Mouse (Mus musculus) cerebellum, adult 2 months (tissue): ENCODE measurements around the gene Tbc1d15. TPM values are rescaled to one million over a fixed set of nuclear protein-coding genes. Genes with fewer than 3 reads are reported as not detected.
"Not testable (repeated sequence)": the region's sequence is repeated elsewhere in the genome, so short reads cannot be mapped to it uniquely, and the experiment has no call there.

Experiments
- DNase-seq, 2 experiments: peaks; one replicate each; pipeline ENCODE4 v3.0.0; 2021
- H3K27ac ChIP-seq: fragments of 200-500 bp; 2 replicates; pipeline ENCODE4 v1.5.1; 2012; ENCODE audit warnings: low read length, control low read depth, inconsistent platforms; ENCODE audit not compliant: insufficient read depth
- H3K27me3 ChIP-seq: fragments of 200-500 bp; 2 replicates; pipeline ENCODE4 v1.6.1; 2012; ENCODE audit warnings: inconsistent platforms, mild to moderate bottlenecking, low read length, moderate library complexity; ENCODE audit not compliant: control insufficient read depth, insufficient read depth
- H3K4me1 ChIP-seq: fragments of 200-500 bp; 2 replicates; pipeline ENCODE4 v1.6.1; 2011; ENCODE audit warnings: low read length; ENCODE audit not compliant: control insufficient read depth, insufficient read depth
- H3K4me3 ChIP-seq: fragments of 200-500 bp; replicated peaks from 2 replicates; pipeline ENCODE3; 2011; ENCODE audit warnings: mild to moderate bottlenecking, low read depth, low read length, control low read depth; ENCODE audit not compliant: insufficient read depth
- CTCF ChIP-seq: fragments of 200-500 bp; IDR thresholded peaks from 2 replicates; pipeline ENCODE4 v1.5.1; 2011; ENCODE audit warnings: low read depth, mild to moderate bottlenecking, control low read depth, low read length, moderate library complexity, borderline replicate concordance; ENCODE audit not compliant: insufficient read depth
- POLR2A ChIP-seq: fragments of 200-500 bp; IDR thresholded peaks from 2 replicates; pipeline ENCODE4 v1.6.1; 2011; ENCODE audit warnings: low read length, control low read depth, borderline replicate concordance; ENCODE audit not compliant: insufficient read depth
- WGBS: fragments of 180-500 bp; shearing (Covaris S2); methylation state at CpG from one replicate; pipeline ENCODE4 v1.1.7; 2018; 5-methylcytosine and 5-hydroxymethylcytosine counted together
- polyA plus RNA-seq: library from polyadenylated mRNA; depleted of rRNA; stranded (reverse); fragments of >200 nt; gene quantifications from 2 replicates; pipeline ENCODE4 v1.2.3, GENCODE M21; 2012

Gene Tbc1d15
- polyA plus RNA-seq, 1 experiment: 40.8 TPM

GRCm38 (mm10) chr10:115205825-115206224 is 45.4 kb downstream of the Tbc1d15 start:
- no peak for DNase-seq
- 94% methylated on average over 3 of the region's 3 CpGs for WGBS
- Histone ChIP-seq H3K27me3 (no peaks in the 10 kb centered on the region), H3K4me3 (no peak overlapping the region), H3K27ac (no peak overlapping the region), H3K4me1 (no peaks in the 10 kb centered on the region)
- TF ChIP-seq POLR2A: no peak
- no peak for TF ChIP-seq CTCF

GRCm38 (mm10) chr10:115205284-115205683 is 46.0 kb downstream of the Tbc1d15 start:
- H3K27me3 ChIP-seq: no peaks in the 10 kb centered on the region
- no peak overlapping the region for H3K4me3 ChIP-seq
- no peak for TF ChIP-seq CTCF
- no peak for TF ChIP-seq POLR2A
- H3K27ac ChIP-seq: no peak overlapping the region
- DNase-seq: no peak
- 100% methylated on average over 1 of the region's 1 CpGs for WGBS
- no peaks in the 10 kb centered on the region for H3K4me1 ChIP-seq

- no peaks in the 10 kb centered on the region; the same call in 1 of the 2 replicates for H3K4me1 ChIP-seq
- 16% methylated on average over 7 of the region's 7 CpGs for WGBS
Measured at GRCm38 (mm10) chr10:115191214-115191613, 60.1 kb downstream of the Tbc1d15 start.

GRCm38 (mm10) chr10:115187390-115187789 is 63.9 kb downstream of the Tbc1d15 start:
- WGBS: 86% methylated on average over 1 of the region's 1 CpGs
- Histone ChIP-seq H3K4me1 (no peaks in the 10 kb centered on the region; the same call in 1 of the 2 replicates), H3K27ac (no peak overlapping the region), H3K27me3 (no peaks in the 10 kb centered on the region), H3K4me3 (no peak overlapping the region)
- TF ChIP-seq POLR2A (no peak), CTCF (no peak)
- no peak for DNase-seq

More at GRCm38 (mm10) chr10:115191214-115191613, 60.1 kb downstream of the Tbc1d15 start:
- peak; percentile 41 to 72 for DNase-seq
- Histone ChIP-seq H3K27me3 (no peaks in the 10 kb centered on the region), H3K27ac (no peak overlapping the region), H3K4me3 (no peak overlapping the region)
- TF ChIP-seq POLR2A (no peak), CTCF (no peak)

GRCm38 (mm10) chr10:115184697-115185096 is 66.6 kb downstream of the Tbc1d15 start, which contains the start of gene Tph2:
TSS of gene Tph2 (minus strand) at chr10:115185022.
- H3K4me1 ChIP-seq: no peaks in the 10 kb centered on the region
- peak within 1 kb of the TSS; percentile 12 for H3K4me3 ChIP-seq
- peak; percentile 75 to 80 for DNase-seq
- H3K27me3 ChIP-seq: no peaks in the 10 kb centered on the region
- H3K27ac ChIP-seq: no peak within 1 kb of the TSS
- TF ChIP-seq CTCF (peak; percentile 48; the same call in 1 of the 2 replicates), POLR2A (no peak)
- WGBS: 1% methylated on average over 9 of the region's 9 CpGs

- no peaks in the 10 kb centered on the region for H3K4me1 ChIP-seq
- no peak for TF ChIP-seq POLR2A
- no peak for TF ChIP-seq CTCF
- H3K27me3 ChIP-seq: no peaks in the 10 kb centered on the region
- 55% methylated on average over 3 of the region's 3 CpGs for WGBS
- H3K4me3 ChIP-seq: no peak overlapping the region
- DNase-seq: no peak
- no peak overlapping the region for H3K27ac ChIP-seq
Measured at GRCm38 (mm10) chr10:115181034-115181433, 70.2 kb downstream of the Tbc1d15 start.

- not testable (repeated sequence) for H3K27ac ChIP-seq, H3K4me3 ChIP-seq, DNase-seq, H3K4me1 ChIP-seq, H3K27me3 ChIP-seq
- WGBS: 60% methylated on average over 6 of the region's 6 CpGs
Measured at GRCm38 (mm10) chr10:115178019-115178418, 73.2 kb downstream of the Tbc1d15 start.

- no peaks in the 10 kb centered on the region for H3K27me3 ChIP-seq
- WGBS: 7% methylated on average over 12 of the region's 12 CpGs
- TF ChIP-seq POLR2A: no peak
- no peak for TF ChIP-seq CTCF
- H3K27ac ChIP-seq: no peak overlapping the region
- H3K4me1 ChIP-seq: no peaks in the 10 kb centered on the region
- peak overlapping the region; percentile 48 for H3K4me3 ChIP-seq
- peak; percentile 77 to 82 for DNase-seq
Measured at GRCm38 (mm10) chr10:115175591-115175991, 75.7 kb downstream of the Tbc1d15 start.
